Mouse (Mus musculus): ENCODE measurements at regions not wholly inside any gene's neighbourhood (a gene's known extent, or its start where the extent isn't known, plus 50 kb on each side); places are given as distances from the start of the nearest gene placed in this dataset.
"Not testable (repeated sequence)": the region's sequence is repeated elsewhere in the genome, so short reads cannot be mapped to it uniquely, and the experiment has no call there.

DNA sequence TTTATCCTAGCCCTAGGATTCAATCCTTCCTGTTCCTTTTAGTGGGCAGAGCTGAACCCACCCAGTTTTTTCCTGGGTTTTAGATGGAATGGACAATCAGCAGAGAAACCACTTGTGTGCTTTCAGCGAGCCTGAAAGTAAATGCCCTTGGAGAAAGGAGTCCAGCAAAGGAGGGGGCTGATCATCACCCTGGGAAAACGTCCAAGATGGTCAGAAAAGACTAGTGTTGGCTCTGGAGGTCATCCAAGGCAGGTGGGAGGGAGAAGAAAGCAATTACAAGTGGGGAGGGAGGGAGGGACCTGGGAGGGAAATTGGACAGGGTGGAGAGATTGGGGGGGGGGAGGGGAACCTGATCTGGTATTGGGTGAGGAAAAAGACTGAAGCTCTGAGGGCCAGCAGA is 55.6 kb upstream of the Zfp366 start:
- DNase-seq (ENCODE audit: low read depth) = no peak

DNA sequence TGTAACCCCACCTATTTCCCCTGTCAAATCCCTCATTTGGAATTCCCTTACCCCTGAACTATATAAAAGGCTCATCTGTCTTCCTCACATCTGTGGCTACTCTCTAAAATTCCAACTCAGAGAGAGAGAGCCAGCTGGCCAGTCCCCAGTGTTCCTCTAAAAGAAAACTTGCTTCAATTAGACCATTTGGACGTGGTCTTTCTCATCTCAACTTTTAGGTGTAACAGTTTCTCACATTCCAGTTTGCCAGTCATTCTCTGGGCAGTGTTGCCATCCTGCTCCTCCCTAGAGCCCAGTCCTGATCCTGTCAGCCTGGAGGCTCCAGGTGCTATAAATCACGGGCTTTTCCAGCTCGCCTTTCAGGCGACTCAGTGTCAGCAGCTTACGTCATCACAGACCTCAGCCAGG is 56.3 kb upstream of the Zfp366 start:
- DNase-seq (ENCODE audit: low read depth) = no peak

DNA sequence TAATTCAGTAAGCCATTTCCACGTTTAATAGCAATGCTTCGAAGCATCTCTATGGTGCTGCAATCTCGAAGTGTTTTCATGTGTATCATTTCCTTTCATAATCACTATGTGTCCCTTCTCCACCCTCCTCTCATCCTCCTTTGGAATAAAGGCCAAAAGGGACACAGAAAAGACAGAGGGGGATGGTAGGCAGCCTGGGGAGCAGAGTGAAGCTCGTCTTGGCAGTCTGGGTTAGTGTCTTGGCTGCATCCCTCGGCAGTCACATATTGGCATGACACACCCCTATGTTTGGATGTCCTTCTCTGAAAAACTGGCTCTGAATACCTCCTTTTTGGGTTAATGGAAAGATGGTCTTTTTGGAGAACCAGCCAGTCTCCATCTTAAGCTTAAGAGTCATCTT is 56.9 kb upstream of the Zfp366 start:
- no peak for DNase-seq (ENCODE audit: low read depth)

DNA sequence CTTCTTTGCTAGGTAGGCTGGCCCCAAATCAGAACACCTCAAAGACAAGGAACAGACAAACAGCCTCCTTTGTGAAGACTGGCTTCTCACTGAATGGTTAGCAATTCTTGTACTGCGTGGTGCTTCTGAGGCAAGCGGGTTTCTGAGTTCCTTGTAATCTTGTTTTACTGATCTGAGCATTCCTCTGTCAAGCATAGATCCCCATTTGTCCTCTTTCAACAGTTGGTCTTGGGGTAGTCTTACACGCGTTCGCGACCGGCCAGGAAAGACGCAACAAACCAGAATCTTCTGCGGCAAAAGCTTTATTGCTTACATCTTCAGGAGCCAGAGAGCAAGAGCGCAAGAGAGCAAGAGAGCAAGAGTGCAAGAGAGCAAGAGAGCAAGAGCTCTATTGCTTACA is 57.7 kb upstream of the Zfp366 start:
- DNase-seq (ENCODE audit: low read depth) = not testable (repeated sequence)

DNA sequence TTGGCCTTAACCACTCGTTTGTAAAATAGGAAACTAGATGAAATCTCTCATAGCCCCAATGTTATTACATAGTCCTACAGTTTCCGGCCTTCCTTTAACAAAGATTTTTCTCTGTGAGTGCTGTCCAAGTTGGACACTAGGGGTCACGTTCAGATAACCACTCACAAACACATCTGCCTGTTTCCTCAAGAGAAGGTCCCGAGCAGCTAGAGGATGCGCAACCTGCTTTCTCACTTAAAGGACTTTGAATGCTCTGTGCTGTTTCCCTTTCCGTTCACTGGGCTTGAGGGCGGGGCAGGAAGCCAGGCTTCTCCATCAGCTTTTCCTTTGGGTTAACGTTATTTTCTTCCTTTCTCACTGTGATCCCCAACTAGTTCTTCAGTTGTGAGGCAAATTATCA is 58.1 kb upstream of the Zfp366 start:
- no peak for DNase-seq (ENCODE audit: low read depth)

DNA sequence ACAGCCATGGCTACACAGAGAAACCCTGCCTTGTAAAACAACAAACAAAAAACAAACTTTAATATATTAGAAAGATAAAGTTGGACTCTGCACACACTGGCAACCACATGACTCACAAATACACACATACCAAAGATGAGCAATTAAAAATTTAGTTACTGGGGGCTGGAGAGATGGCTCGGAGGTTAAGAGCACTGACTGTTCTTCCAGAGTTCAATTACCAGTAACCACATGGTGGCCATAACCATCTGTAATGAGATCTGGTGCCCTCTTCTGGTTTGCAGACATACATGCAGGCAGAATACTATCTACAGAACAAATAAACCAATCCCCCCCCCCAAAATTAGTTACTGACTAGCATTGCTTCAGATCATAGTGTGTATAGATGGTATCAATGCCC is 58.7 kb upstream of the Zfp366 start:
- no peak for DNase-seq (ENCODE audit: low read depth)

GRCm38 (mm10) chr13:99124894-99125570 is 59.6 kb upstream of the Zfp366 start:
- DNase-seq (ENCODE audit: low read depth) = no peak

DNA sequence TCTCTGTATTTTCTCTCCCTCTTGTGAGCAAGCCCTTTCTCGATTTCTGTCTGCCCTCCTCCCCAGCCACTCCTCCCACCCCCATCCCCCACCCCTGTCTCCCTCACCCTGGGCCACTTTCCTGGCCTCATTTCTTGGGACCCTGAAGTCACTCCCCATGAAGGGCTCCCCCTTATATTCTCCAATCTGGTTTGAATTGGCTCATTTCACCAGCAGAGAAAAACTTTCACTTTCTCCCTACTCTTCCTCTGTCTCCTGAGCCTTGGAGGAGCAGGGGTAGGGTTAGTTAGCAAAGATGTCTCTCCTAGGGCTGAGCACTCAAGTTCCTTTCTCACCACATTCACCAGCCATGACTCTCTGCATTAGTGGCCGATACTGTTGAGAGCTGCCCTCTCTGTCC is 60.5 kb upstream of the Zfp366 start:
- DNase-seq (ENCODE audit: low read depth) = no peak

GRCm38 (mm10) chr13:99123476-99124140 is 61.0 kb upstream of the Zfp366 start:
- no peak for DNase-seq (ENCODE audit: low read depth)

DNA sequence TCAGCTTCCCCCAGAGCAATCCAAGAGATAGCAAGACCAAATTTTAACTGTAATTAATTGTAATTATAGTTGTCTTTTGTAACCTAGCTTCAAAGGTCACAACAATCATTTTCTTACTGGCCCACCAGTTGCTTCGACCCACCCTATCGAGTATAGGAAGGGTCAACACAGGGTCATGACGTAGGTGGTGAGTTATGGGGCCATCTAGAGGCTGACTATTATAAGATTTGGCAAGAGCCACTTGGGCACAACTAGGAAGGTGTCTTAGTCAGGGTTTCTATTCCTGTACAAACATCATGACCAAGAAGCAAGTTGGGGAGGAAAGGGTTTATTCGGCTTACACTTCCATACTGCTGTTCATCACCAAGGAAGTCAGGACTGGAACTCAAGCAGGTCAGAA is 62.1 kb upstream of the Zfp366 start:
- DNase-seq (ENCODE audit: low read depth) = not testable (repeated sequence)

- no peak for DNase-seq (ENCODE audit: low read depth)
Measured at GRCm38 (mm10) chr13:99121096-99121495, 63.5 kb upstream of the Zfp366 start.

DNA sequence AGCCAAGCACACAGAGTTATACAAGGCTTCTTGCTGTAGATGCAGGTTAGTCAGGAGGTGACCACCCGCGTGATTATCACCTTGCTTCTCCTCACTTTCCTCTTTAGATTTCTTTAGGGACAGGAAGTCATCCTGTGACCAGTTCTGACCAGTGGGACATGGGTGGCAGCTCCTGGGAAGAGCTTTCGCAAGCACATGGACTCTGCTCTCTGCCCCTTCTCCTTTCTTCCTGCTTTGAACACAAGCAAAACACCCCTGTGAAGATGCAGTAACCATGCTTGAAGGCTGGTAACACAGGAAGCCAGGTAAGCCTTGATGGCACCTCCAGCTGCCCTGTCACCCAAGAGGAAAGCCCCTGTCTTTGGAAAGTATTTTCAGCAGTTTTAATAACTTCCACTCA is 64.7 kb upstream of the Zfp366 start:
- DNase-seq (ENCODE audit: low read depth) = no peak

- no peak for DNase-seq (ENCODE audit: low read depth)
Measured at GRCm38 (mm10) chr13:99118901-99119300, 65.7 kb upstream of the Zfp366 start.

DNA sequence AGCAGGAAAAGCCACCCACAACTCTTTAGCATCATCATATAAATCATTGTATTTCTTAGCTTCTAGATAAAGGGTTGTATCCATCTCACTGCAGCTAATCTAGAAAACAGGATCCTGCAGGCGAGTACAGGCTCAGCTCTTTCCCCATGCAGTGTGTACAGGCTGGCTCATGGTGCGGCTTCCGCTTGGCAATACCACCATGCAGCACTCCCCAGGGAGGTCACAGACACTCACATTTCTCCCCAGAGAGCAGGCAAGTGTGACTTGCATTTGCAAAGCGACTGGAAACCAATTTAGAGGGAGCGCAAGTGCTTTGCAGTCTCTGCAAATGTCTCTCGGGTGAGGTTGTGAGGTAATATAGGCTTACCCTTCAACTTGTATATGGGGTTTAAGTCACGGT is 69.1 kb upstream of the Zfp366 start:
- DNase-seq (ENCODE audit: low read depth) = no peak

DNA sequence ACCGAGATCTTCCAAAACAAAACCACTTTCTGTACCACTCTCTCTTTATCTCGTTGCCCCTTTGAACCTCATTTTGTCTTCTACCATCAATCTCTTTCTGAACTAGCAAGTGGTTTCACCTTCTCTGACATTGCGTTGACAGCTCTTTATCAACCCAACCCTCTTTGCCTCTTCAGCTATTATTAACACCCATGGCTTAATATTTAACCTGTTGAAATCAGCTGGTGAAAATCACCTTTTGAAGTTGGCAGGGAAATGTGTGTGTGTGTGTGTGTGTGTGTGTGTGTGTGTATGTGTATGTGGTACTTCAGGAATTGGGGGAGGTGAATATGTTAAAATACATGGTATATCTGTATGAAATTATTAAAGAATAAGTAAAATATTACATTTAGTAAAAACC is 70.1 kb upstream of the Zfp366 start:
- no peak for DNase-seq (ENCODE audit: low read depth)

- DNase-seq (ENCODE audit: low read depth) = no peak
Measured at GRCm38 (mm10) chr13:99111736-99112386, 72.8 kb upstream of the Zfp366 start.

GRCm38 (mm10) chr13:99107983-99108382 is 76.6 kb upstream of the Zfp366 start:
- DNase-seq (ENCODE audit: low read depth) = no peak

GRCm38 (mm10) chr13:99102089-99102681 is 82.4 kb upstream of the Zfp366 start:
- DNase-seq (ENCODE audit: low read depth) = no peak

- no peak for DNase-seq (ENCODE audit: low read depth)
Measured at GRCm38 (mm10) chr13:99100430-99101409, 83.9 kb upstream of the Zfp366 start.

- DNase-seq (ENCODE audit: low read depth) = no peak
Measured at GRCm38 (mm10) chr13:99099794-99100429, 84.7 kb upstream of the Zfp366 start.

- DNase-seq (ENCODE audit: low read depth) = no peak
Measured at GRCm38 (mm10) chr13:99099226-99099625, 85.4 kb upstream of the Zfp366 start.

All from fibroblast of lung, adult 2 months (primary cell).